Mouse (Mus musculus) kidney, postnatal 14 days (tissue): ENCODE measurements at regions not wholly inside any gene's neighbourhood (a gene's known extent, or its start where the extent isn't known, plus 50 kb on each side); places are given as distances from the start of the nearest gene placed in this dataset.

ENCODE experiments used
- DNase-seq: peaks from one replicate; pipeline ENCODE4 v3.0.0; 2022; ENCODE audit warnings: mixed read lengths

DNA sequence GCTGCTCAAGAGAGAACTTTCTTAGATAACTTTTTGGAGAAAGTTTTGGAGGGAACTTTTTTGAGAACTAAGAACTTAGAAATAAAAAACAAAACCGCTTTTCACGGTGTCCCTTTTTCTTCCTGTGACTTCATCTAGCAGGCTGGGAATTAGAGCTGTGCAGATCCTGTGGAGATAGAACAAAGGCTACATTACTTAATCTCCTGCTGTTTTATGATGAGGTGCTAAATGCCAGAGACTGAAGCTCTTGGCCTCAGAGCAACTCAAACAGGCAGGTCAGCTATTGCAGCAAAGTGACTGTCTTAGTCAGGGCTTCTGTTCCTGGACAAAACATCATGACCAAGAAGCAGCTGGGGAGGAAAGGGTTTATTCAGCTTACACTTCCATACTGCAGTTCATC lies 157.3 kb downstream of the Pth2r start:
- DNase-seq = no peak

DNA sequence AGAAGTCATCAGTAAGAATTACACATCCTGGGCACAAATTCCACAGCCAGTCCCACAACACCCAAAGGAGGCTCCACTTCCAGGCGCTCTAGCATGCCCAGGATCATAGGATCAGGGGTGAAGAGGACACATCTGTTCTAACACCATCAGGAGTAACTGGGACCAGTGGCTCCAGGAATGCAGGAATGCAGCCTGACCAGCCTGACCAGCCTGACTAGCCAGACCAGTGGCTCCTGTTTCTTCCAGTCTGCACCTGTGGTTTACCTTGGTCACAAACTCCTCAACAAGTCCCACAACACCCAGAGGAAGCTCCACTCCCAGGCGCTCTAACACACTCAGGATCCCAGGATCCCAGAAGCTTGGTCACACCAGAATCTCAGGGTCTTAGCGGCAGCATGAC lies 158.3 kb downstream of the Pth2r start:
- peak; percentile 60 for DNase-seq
